12 mouse cellular contexts compared by ENCODE assay signal in the genomic region with DNA sequence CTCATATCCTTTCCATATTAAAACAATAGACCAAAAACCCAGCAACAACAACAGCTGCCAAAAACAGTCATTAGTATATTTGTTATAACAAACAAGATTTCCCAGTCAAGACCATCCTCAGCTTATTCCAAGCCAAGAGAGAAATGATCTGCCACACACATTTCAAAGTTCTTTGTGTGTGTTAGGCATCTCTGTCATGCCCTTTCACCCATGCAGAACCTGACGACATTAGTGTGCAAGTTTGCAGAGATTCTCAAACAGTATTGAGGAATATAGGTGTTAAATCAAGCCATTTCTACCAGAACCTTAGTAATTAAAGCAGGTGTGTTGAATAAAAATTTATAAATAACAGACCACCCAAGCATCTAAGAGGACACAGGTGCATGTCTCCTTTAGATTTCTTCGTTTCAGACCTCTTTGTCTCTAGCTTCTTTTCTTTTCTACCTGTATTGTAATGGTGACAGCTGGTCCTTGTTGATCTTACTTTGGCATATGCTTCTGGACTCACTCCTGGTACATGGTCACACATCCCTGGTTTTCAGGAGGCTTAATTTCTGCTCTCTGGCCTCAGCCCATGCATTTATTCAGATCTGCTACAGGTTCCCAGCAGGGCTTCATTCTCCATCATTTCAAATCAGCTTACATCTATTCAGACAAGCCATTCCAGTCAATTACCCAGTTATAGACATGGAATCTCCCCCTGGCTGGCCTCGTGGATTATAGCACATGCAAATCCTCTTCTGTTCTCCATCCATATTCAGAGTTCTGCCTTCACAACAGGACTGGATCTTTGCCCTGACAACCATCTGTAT.
DNase-seq lines count a peak whose midpoint lies in the region; ATAC-seq lines count a peak whose summit lies in the region.
"Had no signal": no experiment of that assay in that cellular context is flagged by ENCODE, and none has a peak within 500 bp of the region (broad histone marks: within the 10 kb centered on the region; RNA-seq: fewer than 3 reads in every experiment).

No protein-coding gene starts in this region.

- H3K4me2 ChIP-seq in hindbrain, embryonic 12.5 days (replicated peaks): no peak overlapping the region
- H3K4me2 ChIP-seq in midbrain, embryonic 15.5 days: no peak overlapping the region

- no peaks in the 10 kb centered on the region for H3K27me3 ChIP-seq in hindbrain, embryonic 12.5 days
- H3K27me3 ChIP-seq in midbrain, embryonic 15.5 days (replicated peaks): no peaks in the 10 kb centered on the region
- H3K27me3 ChIP-seq in heart, embryonic 10.5 days (ENCODE audit: insufficient read depth, poor library complexity, severe bottlenecking): no peaks in the 10 kb centered on the region
- H3K27me3 ChIP-seq: megakaryocyte, embryonic 14.5 days had no signal

- H3K9me3 ChIP-seq in hindbrain, embryonic 12.5 days (replicated peaks): no peaks in the 10 kb centered on the region
- no peaks in the 10 kb centered on the region for H3K9me3 ChIP-seq in midbrain, embryonic 15.5 days
- no peaks in the 10 kb centered on the region for H3K9me3 ChIP-seq in heart, embryonic 10.5 days
- H3K9me3 ChIP-seq: megakaryocyte, embryonic 14.5 days had no signal

- no peak overlapping the region for H3K4me3 ChIP-seq in hindbrain, embryonic 12.5 days
- H3K4me3 ChIP-seq in midbrain, embryonic 15.5 days: no peak overlapping the region
- no peak overlapping the region for H3K4me3 ChIP-seq in heart, embryonic 10.5 days
- H3K4me3 ChIP-seq: megakaryocyte, embryonic 14.5 days had no signal

- no peaks in the 10 kb centered on the region for H3K36me3 ChIP-seq in hindbrain, embryonic 12.5 days
- no peaks in the 10 kb centered on the region for H3K36me3 ChIP-seq in midbrain, embryonic 15.5 days (replicated peaks)
- no peaks in the 10 kb centered on the region for H3K36me3 ChIP-seq in heart, embryonic 10.5 days

- H3K27ac ChIP-seq in hindbrain, embryonic 12.5 days: no peak overlapping the region
- H3K27ac ChIP-seq in midbrain, embryonic 15.5 days: no peak overlapping the region
- no peak overlapping the region for H3K27ac ChIP-seq in heart, embryonic 10.5 days

- 0 out of 2 replicates have a peak, but pooled peaks cover 2% of the 10 kb centered on the region for H3K4me1 ChIP-seq in hindbrain, embryonic 12.5 days
- no peaks in the 10 kb centered on the region; the same call in 1 of the 2 replicates for H3K4me1 ChIP-seq in midbrain, embryonic 15.5 days
- H3K4me1 ChIP-seq in heart, embryonic 10.5 days: no peaks in the 10 kb centered on the region
- H3K4me1 ChIP-seq: megakaryocyte, embryonic 14.5 days had no signal

- DNase-seq in cerebellum, adult 11 months: no peak
- peak; percentile 10 for DNase-seq in embryo, embryonic 11 days
- no peak for DNase-seq in heart, embryonic 10.5 days (ENCODE audit: low spot score)
- no peak for DNase-seq in left cerebral cortex, adult 9 months (ENCODE audit: low spot score in 2 of 2)
- DNase-seq in yolk sac, embryonic 10.5 days (ENCODE audit: low spot score): no peak
- DNase-seq: adrenal gland, postnatal 25 days; heart, postnatal 10 days; lung, adult 18-20 months had no signal

- 34% methylated on average over 3 of the region's 3 CpGs for WGBS in hindbrain, embryonic 12.5 days
- 17% methylated on average over 3 of the region's 3 CpGs for WGBS in midbrain, embryonic 15.5 days
- 78% methylated on average over 3 of the region's 3 CpGs for WGBS in heart, embryonic 10.5 days

- H3K9ac ChIP-seq in hindbrain, embryonic 12.5 days: no peak overlapping the region
- no peak overlapping the region for H3K9ac ChIP-seq in midbrain, embryonic 15.5 days

- ATAC-seq in cerebellum, adult (ENCODE audit: insufficient number of reproducible peaks, low FRiP score, low TSS enrichment): peak; percentile 52; the same call in 1 of the 2 replicates
- peak; percentile 81 for ATAC-seq in hindbrain, embryonic 12.5 days (ENCODE audit: low FRiP score)
- ATAC-seq in midbrain, embryonic 15.5 days (replicated peaks): peak; percentile 93
